Mouse (Mus musculus) embryonic facial prominence, embryonic 14.5 days (tissue): ENCODE results near the gene Tvp23a. TPM values are rescaled to one million over a fixed set of nuclear protein-coding genes. Genes with fewer than 3 reads are reported as not detected.

Experiments used
- ATAC-seq: fragments of 200-750 bp; cut with Nextera tagmentation; 2 replicates; pipeline ENCODE4 v1.8.0; 2017; ENCODE audit warnings: low read depth, moderate number of reproducible peaks, moderate TSS enrichment
- DNase-seq: peaks from one replicate; pipeline ENCODE4 v3.0.0-alpha.2; 2015; ENCODE audit warnings: low spot score
- H3K27ac ChIP-seq: fragments of 300-500 bp; sonication (generic); replicated peaks from 2 replicates; pipeline ENCODE4 v1.5.1; 2014; ENCODE audit warnings: low read depth, mild to moderate bottlenecking, low read length, moderate library complexity
- H3K27me3 ChIP-seq: fragments of 300-500 bp; sonication (generic); replicated peaks from 2 replicates; pipeline ENCODE4 v1.6.1; 2014; ENCODE audit warnings: low read length; ENCODE audit not compliant: control insufficient read depth, insufficient read depth
- H3K36me3 ChIP-seq: fragments of 300-500 bp; sonication (generic); 2 replicates; pipeline ENCODE4 v1.6.1; 2014; ENCODE audit warnings: low read length, mixed read lengths; ENCODE audit not compliant: control insufficient read depth, insufficient read depth
- H3K4me1 ChIP-seq: fragments of 300-500 bp; sonication (generic); 2 replicates; pipeline ENCODE4 v1.6.1; 2014; ENCODE audit warnings: antibody characterized with exemption, low read length; ENCODE audit not compliant: control insufficient read depth, insufficient read depth
- H3K4me2 ChIP-seq: fragments of 300-500 bp; sonication (generic); 2 replicates; pipeline ENCODE4 v1.6.1; 2014; ENCODE audit warnings: low read depth, mild to moderate bottlenecking, low read length, moderate library complexity, mixed read lengths
- H3K4me3 ChIP-seq: fragments of 300-500 bp; sonication (generic); 2 replicates; pipeline ENCODE4 v1.5.1; 2014; ENCODE audit warnings: low read depth, mild to moderate bottlenecking, low read length
- H3K9ac ChIP-seq: fragments of 300-500 bp; sonication (generic); 2 replicates; pipeline ENCODE4 v1.6.1; 2014; ENCODE audit warnings: low read depth, mild to moderate bottlenecking, low read length, moderate library complexity, mixed read lengths
- H3K9me3 ChIP-seq: fragments of 300-500 bp; sonication (generic); 2 replicates; pipeline ENCODE4 v1.6.1; 2016; ENCODE audit warnings: low read length; ENCODE audit not compliant: control insufficient read depth
- WGBS: fragments of 180-500 bp; shearing (Covaris S2); extraction: QIAGEN DNeasy Blood & Tissue Kit; methylation state at CpG from one replicate; pipeline ENCODE4 v1.1.7; 2014; 5-methylcytosine and 5-hydroxymethylcytosine counted together
- polyA plus RNA-seq: library from polyadenylated mRNA; unstranded; fragments of >200 nt; fragmentation: Nextera tagmentation; extraction: Ambion mirVana; gene quantifications from 2 replicates; pipeline ENCODE4 v1.2.1, GENCODE M21; 2014

The Tvp23a gene
- polyA plus RNA-seq, 1 experiment from 2014 or later: 13.2 TPM

DNA sequence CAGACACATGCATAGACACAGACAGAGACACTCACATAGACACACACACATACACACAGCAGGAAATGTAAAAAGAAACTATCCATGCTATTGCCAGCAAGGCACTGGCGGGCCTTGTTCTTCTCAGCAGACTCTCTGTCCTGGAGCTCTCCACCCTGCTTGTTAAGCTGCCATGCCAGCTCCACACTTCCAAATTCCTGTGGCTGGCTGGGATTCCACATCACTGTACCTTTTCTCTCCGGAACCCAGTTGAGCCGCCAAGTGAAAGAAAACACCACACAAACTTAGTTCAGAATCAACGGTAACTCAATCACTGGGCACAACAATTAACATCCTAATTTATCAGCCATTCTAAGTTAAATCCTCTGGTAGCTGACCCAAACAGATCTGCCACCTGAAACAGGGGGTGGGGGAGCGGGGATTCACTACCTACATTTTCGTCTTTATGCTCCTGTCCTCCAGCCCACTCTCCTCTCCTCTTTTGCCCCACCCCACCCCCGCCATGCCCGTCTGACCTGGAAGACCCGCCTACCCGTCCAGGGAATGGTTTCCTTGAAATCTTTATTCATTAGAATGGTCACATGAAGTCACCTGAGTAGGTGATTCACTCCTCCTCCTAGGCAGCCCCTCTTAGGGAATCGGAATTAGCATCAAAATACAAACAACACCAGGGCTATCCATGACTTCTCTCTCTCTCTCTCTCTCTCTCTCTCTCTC is 20.4 kb upstream of the Tvp23a start:
- no peaks in the 10 kb centered on the region for H3K27me3 ChIP-seq
- no peak overlapping the region for H3K9ac ChIP-seq
- no peak overlapping the region for H3K4me3 ChIP-seq
- no peaks in the 10 kb centered on the region for H3K36me3 ChIP-seq
- 20% methylated on average over 11 of the region's 11 CpGs for WGBS
- H3K9me3 ChIP-seq: no peaks in the 10 kb centered on the region
- H3K4me2 ChIP-seq: no peak overlapping the region
- H3K27ac ChIP-seq: no peak overlapping the region; the same call in 1 of the 2 replicates
- DNase-seq: peak; percentile 42
- H3K4me1 ChIP-seq: peaks cover 4% of the 10 kb centered on the region; the same call in 1 of the 2 replicates
- peak; percentile 79; the same call in 1 of the 2 replicates for ATAC-seq

DNA sequence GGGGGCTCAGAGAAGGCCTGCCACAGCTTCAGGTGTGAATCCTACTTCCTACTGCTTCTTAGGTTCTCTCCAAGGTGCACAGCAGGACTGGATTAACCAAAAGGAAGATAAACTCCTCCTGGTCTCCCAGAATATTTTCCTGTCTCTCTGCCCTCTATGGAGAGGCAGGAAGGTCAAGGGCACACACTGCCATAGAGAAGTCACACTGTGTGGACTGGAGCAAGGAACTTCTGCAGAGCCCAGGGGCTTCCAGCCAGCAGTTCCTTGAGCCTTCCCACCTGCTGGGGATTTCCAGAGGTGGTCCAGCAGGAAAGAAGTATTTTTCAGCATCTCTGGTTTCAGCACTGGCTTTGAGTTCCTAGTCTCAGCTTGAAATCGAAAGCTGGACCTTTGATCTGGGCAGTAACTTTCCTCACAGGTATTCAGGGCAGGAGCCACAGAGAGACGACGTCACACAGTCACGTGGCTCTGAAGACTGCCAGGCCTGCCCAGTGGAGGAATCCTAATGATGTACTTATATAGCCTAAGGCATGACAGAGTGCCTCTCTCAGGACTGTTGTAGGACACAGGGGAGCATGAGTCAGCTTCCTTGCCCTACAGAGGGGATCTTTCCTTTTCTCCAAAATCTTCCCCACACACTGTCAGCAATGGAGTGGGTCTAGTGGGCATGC is 18.0 kb upstream of the Tvp23a start:
- 28% methylated on average over 4 of the region's 4 CpGs for WGBS
- no peaks in the 10 kb centered on the region for H3K36me3 ChIP-seq
- H3K9me3 ChIP-seq: no peaks in the 10 kb centered on the region
- no peak overlapping the region for H3K4me3 ChIP-seq
- ATAC-seq (0 out of 2 replicates have a peak, but pooled peaks have one; percentile 6), DNase-seq (no peak)
- no peak overlapping the region for H3K4me2 ChIP-seq
- no peaks in the 10 kb centered on the region for H3K27me3 ChIP-seq
- peaks cover 4% of the 10 kb centered on the region; the same call in 1 of the 2 replicates for H3K4me1 ChIP-seq
- no peak overlapping the region for H3K27ac ChIP-seq
- H3K9ac ChIP-seq: no peak overlapping the region

DNA sequence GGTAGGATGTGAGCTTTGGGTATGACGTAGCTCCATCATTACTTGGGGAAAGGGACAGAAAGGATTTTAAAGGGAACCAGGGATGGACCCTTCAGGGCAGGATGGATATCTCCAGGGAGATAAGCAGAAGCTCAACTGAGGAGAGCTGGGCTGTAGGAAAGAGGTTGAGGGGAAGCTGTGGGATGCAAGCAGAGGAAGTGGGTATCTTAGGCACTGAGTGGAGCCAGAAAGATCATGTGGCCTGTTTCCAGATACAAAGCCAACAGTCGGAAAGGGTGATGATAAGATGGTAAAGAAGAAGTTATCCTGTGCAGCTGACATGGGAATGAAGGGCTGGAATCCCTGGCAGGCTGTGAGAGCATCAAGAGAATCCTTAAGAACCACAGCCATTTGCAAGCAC is 14.0 kb upstream of the Tvp23a start:
- H3K27me3 ChIP-seq: no peaks in the 10 kb centered on the region
- H3K4me2 ChIP-seq: no peak overlapping the region
- ATAC-seq (no peak), DNase-seq (no peak)
- H3K4me3 ChIP-seq: no peak overlapping the region
- no peak overlapping the region for H3K27ac ChIP-seq
- H3K4me1 ChIP-seq: no peaks in the 10 kb centered on the region
- no peaks in the 10 kb centered on the region for H3K9me3 ChIP-seq
- 80% methylated on average over 2 of the region's 2 CpGs for WGBS
- no peaks in the 10 kb centered on the region for H3K36me3 ChIP-seq
- no peak overlapping the region for H3K9ac ChIP-seq

DNA sequence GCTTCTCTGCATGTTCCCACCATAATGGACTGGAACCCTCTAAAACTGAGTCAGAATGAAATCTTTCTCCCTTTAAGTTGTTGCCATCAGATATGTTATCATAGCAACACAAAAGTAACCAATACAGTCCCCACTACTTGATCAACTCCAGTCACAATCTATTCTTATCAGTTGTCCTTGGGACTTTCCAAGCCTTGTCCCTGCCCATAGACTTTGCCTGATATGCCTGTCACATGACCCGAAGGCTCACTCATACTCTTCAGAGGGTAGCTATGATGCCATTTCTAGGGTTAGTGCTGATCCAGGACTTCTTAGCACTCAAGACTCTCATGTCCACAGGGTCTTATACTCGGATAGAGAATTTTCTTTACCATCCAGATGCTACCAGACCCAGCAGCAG is 13.0 kb upstream of the Tvp23a start:
- Histone ChIP-seq H3K36me3 (no peaks in the 10 kb centered on the region), H3K4me1 (no peaks in the 10 kb centered on the region), H3K4me2 (no peak overlapping the region), H3K27me3 (no peaks in the 10 kb centered on the region), H3K4me3 (no peak overlapping the region), H3K9me3 (no peaks in the 10 kb centered on the region), H3K27ac (no peak overlapping the region), H3K9ac (no peak overlapping the region)
- WGBS: 76% methylated on average over 2 of the region's 2 CpGs
- DNase-seq: no peak
- no peak for ATAC-seq

DNA sequence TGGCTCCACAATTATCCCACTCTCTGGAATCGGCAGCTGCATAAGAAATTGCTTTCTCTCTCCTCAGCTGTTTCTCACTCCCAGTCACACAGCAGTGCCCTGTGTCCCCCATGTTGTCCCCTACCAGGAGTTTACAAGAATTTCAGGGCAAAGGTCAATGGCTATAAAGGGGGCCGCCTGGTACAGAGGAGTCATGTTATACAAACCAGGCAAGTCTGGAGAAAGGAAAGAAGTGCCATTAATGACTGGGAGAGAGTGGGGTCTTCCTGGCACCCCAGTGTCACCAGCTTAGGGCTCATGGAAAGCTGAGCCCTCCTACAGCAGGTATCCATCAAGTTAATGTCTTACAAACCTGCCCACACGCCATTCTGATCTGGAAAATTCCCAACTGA is 7.4 kb upstream of the Tvp23a start:
- no peak for ATAC-seq
- 30% methylated on average over 3 of the region's 3 CpGs for WGBS
- Histone ChIP-seq H3K36me3 (no peaks in the 10 kb centered on the region), H3K9me3 (no peaks in the 10 kb centered on the region), H3K9ac (no peak overlapping the region), H3K27me3 (no peaks in the 10 kb centered on the region), H3K27ac (no peak overlapping the region), H3K4me3 (no peak overlapping the region), H3K4me2 (no peak overlapping the region), H3K4me1 (no peaks in the 10 kb centered on the region)
- no peak for DNase-seq

DNA sequence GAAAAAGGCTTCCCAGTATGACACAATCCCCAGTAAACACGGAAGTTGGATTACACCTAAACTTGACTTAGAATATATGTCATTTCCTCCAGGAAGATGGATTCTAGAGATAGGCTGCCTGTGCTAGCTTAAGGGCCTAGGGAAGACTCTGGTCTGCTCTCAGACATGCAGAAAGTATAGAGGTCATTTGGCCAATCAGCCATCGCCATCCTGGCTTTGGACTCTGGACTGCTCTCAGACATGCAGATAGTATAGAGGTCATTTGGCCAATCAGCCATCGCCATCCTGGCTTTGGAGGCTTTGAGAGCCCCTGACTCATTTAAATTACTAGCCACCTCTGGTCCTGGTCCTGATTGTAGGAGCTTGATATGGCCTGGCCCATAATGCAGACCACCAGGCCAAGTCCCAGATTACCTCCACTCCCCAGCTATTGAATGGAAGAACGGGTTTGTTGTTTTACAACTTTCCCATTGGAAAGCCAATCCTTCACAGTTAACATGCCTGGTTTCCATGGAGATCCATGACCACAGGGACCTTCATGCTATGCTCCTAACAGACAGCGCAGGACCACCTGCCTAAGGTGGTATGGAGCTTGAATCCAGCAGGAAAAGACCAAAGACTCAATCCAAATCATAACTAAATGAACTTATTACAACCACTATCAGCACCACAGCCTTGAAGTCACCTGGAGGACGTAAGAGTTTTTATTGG is 6.9 kb upstream of the Tvp23a start:
- Histone ChIP-seq H3K9me3 (no peaks in the 10 kb centered on the region), H3K27ac (no peak overlapping the region), H3K4me1 (no peaks in the 10 kb centered on the region), H3K4me3 (no peak overlapping the region), H3K36me3 (no peaks in the 10 kb centered on the region), H3K4me2 (no peak overlapping the region), H3K27me3 (no peaks in the 10 kb centered on the region), H3K9ac (no peak overlapping the region)
- ATAC-seq (no peak), DNase-seq (no peak)
- WGBS: 74% methylated on average over 6 of the region's 6 CpGs

DNA sequence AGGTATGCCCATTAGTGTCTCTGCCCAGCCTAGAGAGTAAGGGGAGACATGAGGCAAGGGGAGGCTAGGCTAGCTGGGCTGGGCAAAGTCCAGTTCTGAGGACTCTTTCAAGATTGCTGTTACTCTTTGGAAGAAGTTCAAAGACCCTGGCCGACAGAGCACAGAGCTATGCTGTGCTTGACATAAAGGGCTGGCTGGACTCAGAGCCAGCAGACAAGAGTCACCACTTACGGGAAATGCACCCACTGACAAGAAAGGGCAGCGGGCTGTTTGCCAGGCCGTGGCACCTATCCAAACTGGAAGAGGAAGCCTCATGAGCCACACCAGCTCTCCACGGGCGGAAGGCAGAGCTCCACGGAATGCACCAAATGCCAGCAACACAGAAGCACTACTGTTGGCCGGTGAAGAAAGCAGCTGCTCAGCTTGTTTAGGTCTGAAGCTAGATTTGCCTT is 5.3 kb upstream of the Tvp23a start:
- Histone ChIP-seq H3K4me3 (no peak overlapping the region), H3K27ac (no peak overlapping the region), H3K4me1 (no peaks in the 10 kb centered on the region), H3K36me3 (no peaks in the 10 kb centered on the region), H3K9me3 (no peaks in the 10 kb centered on the region), H3K4me2 (no peak overlapping the region), H3K9ac (no peak overlapping the region), H3K27me3 (no peaks in the 10 kb centered on the region)
- whole genome bisulfite sequencing: 70% methylated on average over 8 of the region's 8 CpGs
- ATAC-seq (peak; percentile 46; the same call in 1 of the 2 replicates), DNase-seq (peak; percentile 64)

DNA sequence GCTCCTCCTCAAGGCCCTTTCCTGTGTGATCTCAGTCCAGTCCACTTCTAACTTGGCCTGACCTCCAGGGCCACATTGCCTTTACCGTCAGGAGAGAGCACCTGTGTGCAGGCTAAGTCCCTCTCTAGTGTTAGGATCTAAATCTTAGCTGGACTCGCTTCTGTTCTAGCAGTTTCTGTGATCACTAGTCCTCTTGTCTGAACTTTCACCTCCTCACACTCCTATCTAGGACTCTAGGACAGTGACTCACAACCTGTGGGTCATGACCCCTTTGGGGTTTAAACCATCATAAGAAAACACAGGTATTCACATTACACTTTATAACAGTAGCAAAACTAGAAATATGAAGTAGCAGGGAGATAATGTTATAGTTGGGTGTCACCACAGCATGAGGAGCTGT is 4.7 kb upstream of the Tvp23a start:
- H3K9me3 ChIP-seq: no peaks in the 10 kb centered on the region
- no peaks in the 10 kb centered on the region for H3K27me3 ChIP-seq
- no peak overlapping the region for H3K4me2 ChIP-seq
- DNase-seq: no peak
- ATAC-seq: no peak
- no peaks in the 10 kb centered on the region for H3K36me3 ChIP-seq
- H3K4me3 ChIP-seq: no peak overlapping the region
- no peak overlapping the region for H3K9ac ChIP-seq
- WGBS: 77% methylated on average over 2 of the region's 2 CpGs
- no peak overlapping the region for H3K27ac ChIP-seq
- 0 out of 2 replicates have a peak, but pooled peaks cover under 1% of the 10 kb centered on the region for H3K4me1 ChIP-seq
